Mouse (Mus musculus): ENCODE results near the gene Gclc. TPM values are rescaled to one million over a fixed set of nuclear protein-coding genes. Genes with fewer than 3 reads are reported as not detected.

The Gclc gene
- polyA plus RNA-seq, 1 experiment: 10.5 TPM

GRCm38 (mm10) chr9:77779711-77780110 is 25.4 kb downstream of the Gclc start:
- DNase-seq (ENCODE audit: low read depth, low spot score): no peak
- WGBS: 85% methylated on average over 4 of the region's 4 CpGs

- WGBS: 25% methylated on average over 5 of the region's 5 CpGs
- DNase-seq (ENCODE audit: low read depth, low spot score): peak; percentile 85
Observed at GRCm38 (mm10) chr9:77781453-77782163, 27.3 kb downstream of the Gclc start.

GRCm38 (mm10) chr9:77782201-77782600 is 27.9 kb downstream of the Gclc start:
- no peak for DNase-seq (ENCODE audit: low read depth, low spot score)
- 35% methylated on average over 4 of the region's 4 CpGs for WGBS

- DNase-seq (ENCODE audit: low read depth, low spot score): no peak
- WGBS: 86% methylated on average over 13 of the region's 13 CpGs
Observed at GRCm38 (mm10) chr9:77783006-77783405, 28.7 kb downstream of the Gclc start.

- WGBS: 86% methylated on average over 8 of the region's 8 CpGs
- no peak for DNase-seq (ENCODE audit: low read depth, low spot score)
Observed at GRCm38 (mm10) chr9:77785466-77785865, 31.1 kb downstream of the Gclc start.

GRCm38 (mm10) chr9:77787936-77788335 is 33.6 kb downstream of the Gclc start:
- WGBS: 80% methylated on average over 7 of the region's 7 CpGs
- no peak for DNase-seq (ENCODE audit: low read depth, low spot score)

GRCm38 (mm10) chr9:77789615-77790348 is 35.4 kb downstream of the Gclc start:
- no peak for DNase-seq (ENCODE audit: low read depth, low spot score)
- 69% methylated on average over 12 of the region's 12 CpGs for WGBS

GRCm38 (mm10) chr9:77793838-77794237 is 39.5 kb downstream of the Gclc start:
- 68% methylated on average over 3 of the region's 3 CpGs for WGBS
- no peak for DNase-seq (ENCODE audit: low read depth, low spot score)

- WGBS: 61% methylated on average over 7 of the region's 7 CpGs
- no peak for DNase-seq (ENCODE audit: low read depth, low spot score)
Observed at GRCm38 (mm10) chr9:77802461-77802860, 48.1 kb downstream of the Gclc start.

GRCm38 (mm10) chr9:77806426-77806825 is 52.1 kb downstream of the Gclc start:
- 36% methylated on average over 3 of the region's 3 CpGs for WGBS
- no peak for DNase-seq (ENCODE audit: low read depth, low spot score)

GRCm38 (mm10) chr9:77806842-77807668 is 52.7 kb downstream of the Gclc start:
- peak; percentile 75 for DNase-seq (ENCODE audit: low read depth, low spot score)
- 9% methylated on average over 12 of the region's 12 CpGs for WGBS

GRCm38 (mm10) chr9:77808481-77808880 is 54.1 kb downstream of the Gclc start:
- 24% methylated on average over 6 of the region's 6 CpGs for WGBS

GRCm38 (mm10) chr9:77818858-77819257 is 64.5 kb downstream of the Gclc start:
- 67% methylated on average over 7 of the region's 7 CpGs for WGBS

More at GRCm38 (mm10) chr9:77808481-77808880, 54.1 kb downstream of the Gclc start:
- peak; percentile 36 for DNase-seq (ENCODE audit: low read depth, low spot score)

GRCm38 (mm10) chr9:77819318-77819717 is 65.0 kb downstream of the Gclc start:
- no peak for DNase-seq (ENCODE audit: low read depth, low spot score)
- 86% methylated on average over 2 of the region's 2 CpGs for WGBS

More at GRCm38 (mm10) chr9:77818858-77819257, 64.5 kb downstream of the Gclc start:
- DNase-seq (ENCODE audit: low read depth, low spot score): no peak

- DNase-seq (ENCODE audit: low read depth, low spot score): no peak
- 54% methylated on average over 4 of the region's 4 CpGs for WGBS
Observed at GRCm38 (mm10) chr9:77820836-77821235, 66.5 kb downstream of the Gclc start.

GRCm38 (mm10) chr9:77825380-77825961 is 71.1 kb downstream of the Gclc start:
- 26% methylated on average over 7 of the region's 7 CpGs for WGBS
- no peak for DNase-seq (ENCODE audit: low read depth, low spot score)

GRCm38 (mm10) chr9:77826237-77826636 is 71.9 kb downstream of the Gclc start:
- no peak for DNase-seq (ENCODE audit: low read depth, low spot score)
- 52% methylated on average over 4 of the region's 4 CpGs for WGBS

- DNase-seq (ENCODE audit: low read depth, low spot score): no peak
- WGBS: 59% methylated on average over 7 of the region's 7 CpGs
Observed at GRCm38 (mm10) chr9:77828531-77828965, 74.2 kb downstream of the Gclc start.

GRCm38 (mm10) chr9:77834259-77834993 is 80.1 kb downstream of the Gclc start:
- DNase-seq (ENCODE audit: low read depth, low spot score): no peak
- WGBS: 60% methylated on average over 9 of the region's 9 CpGs
